Mouse (Mus musculus) cortical plate, adult 2 months (tissue): Measurements from ENCODE around the gene Rgs13.
"Not testable (repeated sequence)": the region's sequence is repeated elsewhere in the genome, so short reads cannot be mapped to it uniquely, and the experiment has no call there.

Source experiments
- CTCF ChIP-seq: fragments of 200-500 bp; IDR thresholded peaks from 2 replicates; pipeline ENCODE4 v1.5.1; 2011; ENCODE audit warnings: mild to moderate bottlenecking, control low read depth, low read length; ENCODE audit not compliant: insufficient read depth; ENCODE audit errors: extremely low read depth
- POLR2A ChIP-seq: fragments of 200-500 bp; IDR thresholded peaks from 2 replicates; pipeline ENCODE4 v1.6.1; 2011; ENCODE audit warnings: mild to moderate bottlenecking, low read length, control low read depth; ENCODE audit not compliant: insufficient read depth; ENCODE audit errors: extremely low read depth

- not testable (repeated sequence) for TF ChIP-seq CTCF, POLR2A
These were observed 35.8 kb downstream of the Rgs13 start for GRCm38 (mm10) chr1:144141398-144141797.
